Mouse (Mus musculus): ENCODE results near the gene Ndrg2. TPM values are rescaled to one million over a fixed set of nuclear protein-coding genes. Genes with fewer than 3 reads are reported as not detected.

Ndrg2 gene
- polyA plus RNA-seq, 1 experiment from 2014 or later: 11.0 TPM

DNA sequence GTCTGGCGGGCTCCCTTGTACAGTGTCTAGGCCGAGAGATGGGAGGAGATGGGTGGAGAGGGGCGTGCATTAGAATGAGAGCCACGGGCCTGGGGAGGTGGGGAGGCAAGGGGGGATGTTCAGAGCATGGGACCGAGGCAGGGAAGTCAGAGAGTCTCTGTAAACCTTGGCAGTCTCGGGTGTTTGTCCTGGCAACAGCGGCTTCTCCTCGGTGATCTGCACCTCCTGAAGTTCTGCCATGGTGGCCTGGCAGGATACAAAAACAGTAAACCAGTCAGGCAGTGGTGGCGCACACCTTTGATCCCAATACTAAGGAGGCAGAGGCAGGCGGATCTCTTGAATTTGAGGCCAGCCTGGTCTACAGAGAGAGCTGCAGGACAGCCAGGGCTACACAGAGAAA, 2.7 kb downstream of the Ndrg2 start:
- Histone ChIP-seq H3K9ac (replicated peaks; ENCODE audit: low read length) (no peak overlapping the region), H3K9me3 (replicated peaks; ENCODE audit: control insufficient read depth, low read length) (no peaks in the 10 kb centered on the region), H3K27ac (replicated peaks; ENCODE audit: low read depth, low read length) (no peak overlapping the region), H3K27me3 (ENCODE audit: control insufficient read depth, insufficient read depth, low read length) (no peaks in the 10 kb centered on the region), H3K4me2 (ENCODE audit: low read depth, low read length) (no peak overlapping the region), H3K36me3 (replicated peaks; ENCODE audit: control insufficient read depth, insufficient read depth, low read depth, low read length) (no peaks in the 10 kb centered on the region), H3K4me3 (ENCODE audit: low read depth, low read length) (no peak overlapping the region), H3K4me1 (ENCODE audit: control insufficient read depth, insufficient read depth, low read length) (no peaks in the 10 kb centered on the region)
- DNase-seq (ENCODE audit: low spot score) (no peak), ATAC-seq (replicated peaks; ENCODE audit: insufficient number of reproducible peaks, low FRiP score, low TSS enrichment, low read depth) (no peak)
- 88% methylated on average over 10 of the region's 10 CpGs for WGBS

DNA sequence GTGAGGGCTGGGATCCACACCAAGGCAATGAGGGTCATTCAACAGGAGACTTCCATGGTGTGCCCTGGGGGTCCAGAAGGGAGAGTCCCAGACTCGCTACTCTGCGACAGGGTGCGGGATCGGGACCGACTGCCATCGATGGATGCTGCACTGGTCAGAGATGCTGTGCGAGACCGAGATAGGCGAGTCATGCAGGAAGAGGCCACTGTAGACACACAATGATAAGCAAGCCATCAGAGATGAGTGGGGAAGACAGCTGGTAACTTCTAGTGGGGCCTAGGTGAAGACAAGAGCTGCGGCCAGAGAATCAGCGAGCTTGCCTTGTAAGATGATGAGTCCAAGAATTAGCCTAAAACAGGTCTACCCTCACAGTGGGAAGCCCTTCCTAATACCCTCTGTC, 7.9 kb downstream of the Ndrg2 start:
- Histone ChIP-seq H3K27ac (replicated peaks; ENCODE audit: low read depth, low read length) (no peak overlapping the region), H3K4me1 (ENCODE audit: control insufficient read depth, insufficient read depth, low read length) (no peaks in the 10 kb centered on the region), H3K9ac (replicated peaks; ENCODE audit: low read length) (no peak overlapping the region), H3K27me3 (ENCODE audit: control insufficient read depth, insufficient read depth, low read length) (no peaks in the 10 kb centered on the region), H3K4me3 (ENCODE audit: low read depth, low read length) (no peak overlapping the region), H3K9me3 (replicated peaks; ENCODE audit: control insufficient read depth, low read length) (no peaks in the 10 kb centered on the region), H3K36me3 (replicated peaks; ENCODE audit: control insufficient read depth, insufficient read depth, low read depth, low read length) (no peaks in the 10 kb centered on the region), H3K4me2 (ENCODE audit: low read depth, low read length) (no peak overlapping the region)
- ATAC-seq (replicated peaks; ENCODE audit: insufficient number of reproducible peaks, low FRiP score, low TSS enrichment, low read depth) (no peak), DNase-seq (ENCODE audit: low spot score) (no peak)
- WGBS: 91% methylated on average over 11 of the region's 11 CpGs

DNA sequence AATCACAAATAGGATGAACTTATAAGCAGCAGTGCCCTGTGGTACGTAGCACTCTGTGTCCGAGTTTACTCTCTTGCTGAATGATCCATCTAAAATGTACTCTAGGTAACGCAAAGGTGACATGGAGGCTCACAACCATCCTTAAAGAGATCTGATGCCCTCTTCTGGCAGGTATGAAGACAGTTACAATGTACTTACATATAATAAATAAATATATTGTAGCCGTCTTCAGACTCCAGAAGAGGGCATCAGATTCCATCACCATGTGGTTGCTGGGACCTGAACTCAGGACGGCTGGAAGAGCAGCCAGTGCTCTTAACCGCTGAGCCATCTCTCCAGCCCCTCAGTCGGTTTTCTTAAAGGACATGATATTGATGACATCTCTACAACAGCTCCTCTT, 9.3 kb downstream of the Ndrg2 start:
- Histone ChIP-seq H3K4me2 (ENCODE audit: low read depth, low read length) (no peak overlapping the region), H3K4me3 (ENCODE audit: low read depth, low read length) (no peak overlapping the region), H3K27me3 (ENCODE audit: control insufficient read depth, insufficient read depth, low read length) (no peaks in the 10 kb centered on the region), H3K4me1 (ENCODE audit: control insufficient read depth, insufficient read depth, low read length) (no peaks in the 10 kb centered on the region), H3K9ac (replicated peaks; ENCODE audit: low read length) (no peak overlapping the region), H3K9me3 (replicated peaks; ENCODE audit: control insufficient read depth, low read length) (no peaks in the 10 kb centered on the region), H3K27ac (replicated peaks; ENCODE audit: low read depth, low read length) (no peak overlapping the region), H3K36me3 (replicated peaks; ENCODE audit: control insufficient read depth, insufficient read depth, low read depth, low read length) (no peaks in the 10 kb centered on the region)
- DNase-seq (ENCODE audit: low spot score): no peak
- 74% methylated on average over 7 of the region's 7 CpGs for WGBS
- no peak for ATAC-seq (replicated peaks; ENCODE audit: insufficient number of reproducible peaks, low FRiP score, low TSS enrichment, low read depth)

DNA sequence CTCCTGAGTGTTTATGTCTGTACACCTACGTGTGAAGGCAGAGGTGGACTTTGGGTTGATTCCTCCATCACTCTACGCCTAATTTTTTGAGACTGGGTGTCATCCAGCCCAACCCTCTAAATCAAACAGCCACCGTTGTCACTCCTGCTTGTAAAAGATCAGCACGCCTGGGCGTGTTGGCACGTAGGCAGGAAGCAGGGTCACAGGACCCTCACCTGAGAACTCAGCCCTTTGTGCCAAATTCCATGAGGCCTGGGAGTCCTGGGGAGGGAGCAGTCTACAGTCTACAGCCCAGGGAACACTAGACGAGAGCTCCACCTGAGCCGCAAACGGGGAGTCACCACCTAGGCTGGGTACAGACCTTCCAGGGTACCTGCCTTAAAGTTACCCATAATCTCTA, 10.2 kb downstream of the Ndrg2 start:
- Histone ChIP-seq H3K27ac (replicated peaks; ENCODE audit: low read depth, low read length) (no peak overlapping the region; the same call in 1 of the 2 replicates), H3K9me3 (replicated peaks; ENCODE audit: control insufficient read depth, low read length) (no peaks in the 10 kb centered on the region), H3K4me1 (ENCODE audit: control insufficient read depth, insufficient read depth, low read length) (no peaks in the 10 kb centered on the region), H3K27me3 (ENCODE audit: control insufficient read depth, insufficient read depth, low read length) (no peaks in the 10 kb centered on the region), H3K9ac (replicated peaks; ENCODE audit: low read length) (no peak overlapping the region), H3K4me2 (ENCODE audit: low read depth, low read length) (no peak overlapping the region), H3K36me3 (replicated peaks; ENCODE audit: control insufficient read depth, insufficient read depth, low read depth, low read length) (no peaks in the 10 kb centered on the region), H3K4me3 (ENCODE audit: low read depth, low read length) (no peak overlapping the region)
- no peak for DNase-seq (ENCODE audit: low spot score)
- no peak for ATAC-seq (replicated peaks; ENCODE audit: insufficient number of reproducible peaks, low FRiP score, low TSS enrichment, low read depth)
- 84% methylated on average over 9 of the region's 9 CpGs for WGBS

DNA sequence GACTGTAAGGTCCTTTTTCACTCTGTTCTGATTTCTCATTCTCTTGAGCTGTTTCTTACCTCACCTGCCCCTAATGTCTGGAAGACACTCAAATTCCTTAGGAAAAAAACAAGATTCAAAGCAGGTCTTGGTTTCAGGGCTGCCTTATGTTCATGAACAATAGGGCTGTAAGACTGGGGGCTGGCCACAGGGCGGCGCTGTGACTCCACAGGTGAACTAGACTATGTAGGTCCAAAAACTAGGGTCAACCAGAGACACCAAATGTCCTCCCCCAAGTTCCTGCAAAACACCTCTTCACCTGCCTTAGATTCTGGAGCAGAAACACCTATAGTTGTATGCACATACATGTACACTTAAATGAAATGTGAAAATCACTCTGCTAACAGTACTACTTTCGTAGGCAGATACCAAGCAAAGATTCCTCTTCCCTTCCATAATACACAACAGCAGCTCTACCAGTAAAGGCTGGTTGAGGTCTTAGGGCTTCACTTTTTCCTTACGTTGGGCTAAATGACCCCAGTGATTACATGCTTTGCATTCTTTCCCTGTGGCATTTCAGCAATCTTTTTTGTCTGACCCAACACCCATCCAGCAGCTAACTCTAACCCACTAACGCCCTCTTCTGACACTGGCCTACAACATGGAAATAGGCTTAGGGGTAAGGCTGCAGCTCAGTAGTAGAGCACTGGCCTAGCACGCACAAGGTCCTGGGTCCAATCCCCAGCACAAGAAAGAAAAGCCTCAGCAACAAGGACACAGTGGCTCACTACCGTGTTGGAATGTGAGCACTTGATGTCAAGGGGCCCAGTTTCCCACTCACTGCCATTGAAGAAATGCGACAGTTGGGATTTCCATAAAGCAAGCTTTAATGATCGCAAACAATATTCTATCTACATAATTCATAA, 10.9 kb downstream of the Ndrg2 start:
- Histone ChIP-seq H3K9me3 (replicated peaks; ENCODE audit: control insufficient read depth, low read length) (no peaks in the 10 kb centered on the region), H3K27me3 (ENCODE audit: control insufficient read depth, insufficient read depth, low read length) (no peaks in the 10 kb centered on the region), H3K9ac (replicated peaks; ENCODE audit: low read length) (no peak overlapping the region), H3K4me2 (ENCODE audit: low read depth, low read length) (no peak overlapping the region), H3K27ac (replicated peaks; ENCODE audit: low read depth, low read length) (no peak overlapping the region), H3K4me3 (ENCODE audit: low read depth, low read length) (no peak overlapping the region), H3K36me3 (replicated peaks; ENCODE audit: control insufficient read depth, insufficient read depth, low read depth, low read length) (no peaks in the 10 kb centered on the region), H3K4me1 (ENCODE audit: control insufficient read depth, insufficient read depth, low read length) (no peaks in the 10 kb centered on the region)
- 58% methylated on average over 9 of the region's 9 CpGs for WGBS
- ATAC-seq (replicated peaks; ENCODE audit: insufficient number of reproducible peaks, low FRiP score, low TSS enrichment, low read depth) (no peak), DNase-seq (ENCODE audit: low spot score) (peak; percentile 83)

DNA sequence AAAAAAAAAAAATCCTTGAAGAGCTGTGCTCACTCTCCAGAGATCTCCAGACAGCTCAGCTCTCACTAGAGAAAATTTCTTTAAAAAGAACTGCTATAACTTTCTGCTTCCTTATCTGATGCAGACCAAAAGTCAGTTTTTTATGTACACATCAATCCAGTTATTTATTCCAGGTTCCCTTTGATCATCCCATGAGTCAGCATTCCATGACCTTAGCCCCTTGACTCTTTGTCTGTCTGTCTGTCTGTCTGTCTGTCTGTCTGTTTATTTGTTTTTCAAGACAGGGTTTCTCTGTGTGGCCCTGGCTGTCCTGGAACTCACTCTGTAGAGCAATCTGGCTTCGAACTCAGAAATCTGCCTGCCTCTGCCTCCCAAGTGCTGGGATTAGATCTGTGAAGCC, 14.6 kb downstream of the Ndrg2 start:
- Histone ChIP-seq H3K4me1 (ENCODE audit: control insufficient read depth, insufficient read depth, low read length) (no peaks in the 10 kb centered on the region), H3K4me2 (ENCODE audit: low read depth, low read length) (no peak overlapping the region), H3K27ac (replicated peaks; ENCODE audit: low read depth, low read length) (no peak overlapping the region), H3K9me3 (replicated peaks; ENCODE audit: control insufficient read depth, low read length) (no peaks in the 10 kb centered on the region), H3K27me3 (ENCODE audit: control insufficient read depth, insufficient read depth, low read length) (no peaks in the 10 kb centered on the region), H3K36me3 (replicated peaks; ENCODE audit: control insufficient read depth, insufficient read depth, low read depth, low read length) (no peaks in the 10 kb centered on the region), H3K4me3 (ENCODE audit: low read depth, low read length) (no peak overlapping the region), H3K9ac (replicated peaks; ENCODE audit: low read length) (no peak overlapping the region)
- ATAC-seq (replicated peaks; ENCODE audit: insufficient number of reproducible peaks, low FRiP score, low TSS enrichment, low read depth): no peak
- no peak for DNase-seq (ENCODE audit: low spot score)
- WGBS: 85% methylated on average over 1 of the region's 1 CpGs

DNA sequence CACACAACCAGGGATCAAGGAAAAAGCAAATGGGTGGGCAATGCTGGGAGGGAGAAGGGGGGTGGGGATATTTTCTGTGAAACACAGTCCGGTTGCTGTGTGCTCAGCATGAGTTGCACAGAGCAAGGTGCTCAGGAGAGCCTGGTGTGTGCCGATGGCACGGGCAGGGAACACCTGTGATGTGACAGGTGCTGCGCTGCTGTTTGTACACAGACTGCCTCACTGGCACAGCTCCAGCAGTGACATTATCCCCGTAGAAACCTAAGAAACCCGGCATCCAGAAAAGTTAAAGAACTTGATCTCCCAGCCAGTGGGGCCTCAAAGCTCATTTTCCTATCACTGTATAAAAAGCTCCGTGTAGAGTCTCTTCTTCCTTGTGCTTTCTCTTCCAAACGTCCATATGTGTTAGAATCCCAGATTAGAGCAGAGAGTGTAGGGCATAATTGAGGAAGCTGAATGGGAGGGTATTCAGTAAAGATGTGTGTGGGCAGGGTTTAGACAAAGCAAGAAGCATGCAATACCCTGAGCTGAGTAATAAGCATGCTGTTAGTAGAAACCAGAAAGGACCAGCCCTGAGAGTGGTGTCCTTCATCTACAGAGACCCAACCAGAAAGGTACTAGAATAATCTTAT, 17.3 kb downstream of the Ndrg2 start:
- no peak overlapping the region for H3K4me2 ChIP-seq (ENCODE audit: low read depth, low read length)
- H3K4me1 ChIP-seq (ENCODE audit: control insufficient read depth, insufficient read depth, low read length): no peaks in the 10 kb centered on the region
- DNase-seq (ENCODE audit: low spot score) (no peak), ATAC-seq (replicated peaks; ENCODE audit: insufficient number of reproducible peaks, low FRiP score, low TSS enrichment, low read depth) (no peak)
- H3K27ac ChIP-seq (replicated peaks; ENCODE audit: low read depth, low read length): no peak overlapping the region
- peaks cover 2% of the 10 kb centered on the region; the same call in 1 of the 2 replicates for H3K36me3 ChIP-seq (replicated peaks; ENCODE audit: control insufficient read depth, insufficient read depth, low read depth, low read length)
- H3K9ac ChIP-seq (replicated peaks; ENCODE audit: low read length): no peak overlapping the region
- H3K9me3 ChIP-seq (replicated peaks; ENCODE audit: control insufficient read depth, low read length): no peaks in the 10 kb centered on the region
- no peak overlapping the region for H3K4me3 ChIP-seq (ENCODE audit: low read depth, low read length)
- no peaks in the 10 kb centered on the region for H3K27me3 ChIP-seq (ENCODE audit: control insufficient read depth, insufficient read depth, low read length)
- WGBS: 78% methylated on average over 8 of the region's 8 CpGs

DNA sequence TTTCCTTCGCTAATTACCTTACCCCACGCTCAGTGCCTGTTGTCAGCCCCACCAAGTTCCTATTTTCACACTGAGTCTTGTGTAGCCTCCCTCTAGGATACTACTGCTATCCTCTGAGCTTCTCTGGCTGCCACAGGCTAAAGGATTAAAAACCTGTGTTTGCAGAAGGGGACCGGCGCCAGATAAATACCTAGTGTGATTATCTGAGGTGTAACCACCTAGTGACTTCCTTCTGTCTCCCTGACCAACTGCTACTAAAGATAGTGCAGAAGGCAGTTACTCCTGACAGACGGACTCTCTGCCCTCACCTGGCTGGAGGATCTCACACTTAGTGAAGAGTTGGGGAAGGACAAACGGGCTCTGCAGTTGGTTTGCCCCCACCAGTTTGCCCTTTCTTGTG, 17.9 kb downstream of the Ndrg2 start:
- no peaks in the 10 kb centered on the region for H3K27me3 ChIP-seq (ENCODE audit: control insufficient read depth, insufficient read depth, low read length)
- H3K36me3 ChIP-seq (replicated peaks; ENCODE audit: control insufficient read depth, insufficient read depth, low read depth, low read length): peaks cover 7% of the 10 kb centered on the region
- no peak overlapping the region for H3K4me3 ChIP-seq (ENCODE audit: low read depth, low read length)
- no peak overlapping the region for H3K27ac ChIP-seq (replicated peaks; ENCODE audit: low read depth, low read length)
- H3K4me2 ChIP-seq (ENCODE audit: low read depth, low read length): no peak overlapping the region
- DNase-seq (ENCODE audit: low spot score): no peak
- no peaks in the 10 kb centered on the region for H3K9me3 ChIP-seq (replicated peaks; ENCODE audit: control insufficient read depth, low read length)
- 79% methylated on average over 6 of the region's 6 CpGs for WGBS
- no peak overlapping the region for H3K9ac ChIP-seq (replicated peaks; ENCODE audit: low read length)
- ATAC-seq (replicated peaks; ENCODE audit: insufficient number of reproducible peaks, low FRiP score, low TSS enrichment, low read depth): no peak
- no peaks in the 10 kb centered on the region for H3K4me1 ChIP-seq (ENCODE audit: control insufficient read depth, insufficient read depth, low read length)

All from embryonic facial prominence, embryonic 11.5 days (tissue).